Mouse (Mus musculus) kidney, adult 2 months (tissue): ENCODE data around the gene Nav3.

Experiments used
- CTCF ChIP-seq: fragments of 200-500 bp; conservative IDR thresholded peaks from 2 replicates; pipeline ENCODE4 v1.5.1; 2011; ENCODE audit warnings: low read depth, mild to moderate bottlenecking, control low read depth, low read length, moderate library complexity, mixed read lengths; ENCODE audit not compliant: insufficient read depth, insufficient read length
- POLR2A ChIP-seq: fragments of 200-500 bp; IDR thresholded peaks from one replicate; pipeline ENCODE4 v1.6.1; 2011; ENCODE audit warnings: low read depth, low read length, control low read depth

GRCm38 (mm10) chr10:109806782-109807493, 649.1 kb downstream of the Nav3 start:
- TF ChIP-seq CTCF (no peak), POLR2A (no peak)
